Mouse (Mus musculus): Measurements from ENCODE around the gene Cdk20.

- TF ChIP-seq EP300 (IDR thresholded peaks at IDR 0.05; ENCODE audit: low read depth) (no peak), CTCF (IDR thresholded peaks at IDR 0.05; ENCODE audit: low read depth) (no peak)
These were observed 26.6 kb upstream of the Cdk20 start for GRCm38 (mm10) chr13:64405550-64405949.
